Mouse (Mus musculus) small intestine, adult 2 months (tissue): ENCODE measurements around the gene Gm10142. TPM values are rescaled to one million over a fixed set of nuclear protein-coding genes. Genes with fewer than 3 reads are reported as not detected.
"Not testable (repeated sequence)": the region's sequence is repeated elsewhere in the genome, so short reads cannot be mapped to it uniquely, and the experiment has no call there.

Experiments
- H3K27ac ChIP-seq: fragments of 200-500 bp; 2 replicates; pipeline ENCODE4 v1.5.1; 2012; ENCODE audit warnings: low read depth, low read length, control low read depth, inconsistent platforms; ENCODE audit not compliant: insufficient read depth
- H3K27me3 ChIP-seq: fragments of 200-500 bp; 2 replicates; pipeline ENCODE4 v1.6.1; 2012; ENCODE audit warnings: mild to moderate bottlenecking, moderate library complexity, low read length, inconsistent platforms; ENCODE audit not compliant: control insufficient read depth, insufficient read depth
- H3K36me3 ChIP-seq: fragments of 200-500 bp; 2 replicates; pipeline ENCODE4 v1.6.1; 2012; ENCODE audit warnings: mild to moderate bottlenecking, low read length, control low read depth, inconsistent platforms; ENCODE audit not compliant: control insufficient read depth, insufficient read depth
- H3K4me1 ChIP-seq: fragments of 200-500 bp; 2 replicates; pipeline ENCODE4 v1.6.1; 2012; ENCODE audit warnings: low read length, inconsistent platforms, mixed read lengths; ENCODE audit not compliant: control insufficient read depth, insufficient read depth, insufficient read length
- H3K4me3 ChIP-seq: fragments of 200-500 bp; 2 replicates; pipeline ENCODE4 v1.5.1; 2012; ENCODE audit warnings: low read depth, mild to moderate bottlenecking, control low read depth, inconsistent platforms, low read length, moderate library complexity
- CTCF ChIP-seq: fragments of 200-500 bp; IDR thresholded peaks from 2 replicates; pipeline ENCODE4 v1.5.1; 2012; ENCODE audit warnings: low read depth, mild to moderate bottlenecking, control low read depth, inconsistent platforms, low read length, moderate library complexity, mixed read lengths; ENCODE audit not compliant: insufficient replicate concordance, insufficient read length; ENCODE audit errors: extremely low read depth
- POLR2A ChIP-seq: fragments of 200-500 bp; IDR thresholded peaks from 2 replicates; pipeline ENCODE4 v1.6.1; 2012; ENCODE audit warnings: low read depth, mild to moderate bottlenecking, control low read depth, inconsistent platforms, low read length, moderate library complexity
- WGBS: fragments of 180-500 bp; shearing (Covaris S2); methylation state at CpG from one replicate; pipeline ENCODE4 v1.1.7; 2018; 5-methylcytosine and 5-hydroxymethylcytosine counted together
- polyA plus RNA-seq: library from polyadenylated mRNA; depleted of rRNA; stranded (reverse); fragments of >200 nt; gene quantifications from 2 replicates; pipeline ENCODE4 v1.2.3, GENCODE M21; 2012; rRNA removed

The Gm10142 gene
- polyA plus RNA-seq, 1 experiment: 0.85 TPM

GRCm38 (mm10) chr10:77751254-77751653 lies 35.6 kb downstream of the Gm10142 start, which contains the start of gene Gm9736:
Gm9736 (minus strand) TSS chr10:77751354.
- H3K27ac ChIP-seq, H3K27me3 ChIP-seq, H3K4me3 ChIP-seq, H3K4me1 ChIP-seq, H3K36me3 ChIP-seq: not testable (repeated sequence)
- 60% methylated on average over 1 of the region's 1 CpGs for WGBS

- not testable (repeated sequence) for H3K4me1 ChIP-seq, H3K27ac ChIP-seq, H3K4me3 ChIP-seq, H3K27me3 ChIP-seq, H3K36me3 ChIP-seq
- 56% methylated on average over 3 of the region's 3 CpGs for WGBS
Measured at GRCm38 (mm10) chr10:77752312-77752711, 36.7 kb downstream of the Gm10142 start.

GRCm38 (mm10) chr10:77753448-77753847 lies 37.8 kb downstream of the Gm10142 start:
- no peak for TF ChIP-seq POLR2A
- no peak for TF ChIP-seq CTCF
- Histone ChIP-seq H3K27ac (no peak overlapping the region), H3K36me3 (no peaks in the 10 kb centered on the region), H3K4me1 (no peaks in the 10 kb centered on the region), H3K4me3 (no peak overlapping the region), H3K27me3 (no peaks in the 10 kb centered on the region)

GRCm38 (mm10) chr10:77759582-77759981 lies 44.0 kb downstream of the Gm10142 start, which contains the start of gene Gm3233:
Gm3233 (minus strand) TSS chr10:77759682.
- not testable (repeated sequence) for H3K4me3 ChIP-seq, H3K4me1 ChIP-seq, H3K36me3 ChIP-seq, H3K27ac ChIP-seq, H3K27me3 ChIP-seq
- WGBS: no CpG with 5 or more reads among the region's 1 CpGs

Other genes with a start within 250 kb of the Gm10142 start
- 20.4 and 36.4 TPM in 2 replicates for gene Fam207a, start 200.0 kb upstream of the Gm10142 start, polyA plus RNA-seq
- gene Itgb2, start 185.6 kb upstream of the Gm10142 start, polyA plus RNA-seq: 14.3 and 17.4 TPM in 2 replicates
- gene Pttg1ip, start 134.1 kb upstream of the Gm10142 start, polyA plus RNA-seq: 82.9 and 176 TPM in 2 replicates
- gene Sumo3, start 109.7 kb upstream of the Gm10142 start, polyA plus RNA-seq: 129 and 254 TPM in 2 replicates
- not detected in 2 replicates for gene Gm49325, start 109.6 kb upstream of the Gm10142 start, polyA plus RNA-seq
- 16.5 and 20.9 TPM in 2 replicates for gene Ube2g2, start 93.5 kb upstream of the Gm10142 start, polyA plus RNA-seq
- gene Tspear, start 29.2 kb upstream of the Gm10142 start, polyA plus RNA-seq: 0.11 and 0.33 TPM in 2 replicates
- not detected in 2 replicates for gene Gm19402, start 25.1 kb upstream of the Gm10142 start, polyA plus RNA-seq
- not detected in 2 replicates for gene Gm9508, start 18.6 kb upstream of the Gm10142 start, polyA plus RNA-seq
- gene Gm10272, start 9.2 kb upstream of the Gm10142 start, polyA plus RNA-seq: not detected in 2 replicates
- gene Gm10024, start 4.3 kb upstream of the Gm10142 start, polyA plus RNA-seq: not detected in 2 replicates
- not detected in 2 replicates for gene Krtap12-1, start 4.8 kb downstream of the Gm10142 start, polyA plus RNA-seq
- gene Gm10100, start 10.7 kb downstream of the Gm10142 start, polyA plus RNA-seq: not detected in 2 replicates
- gene Gm18596, start 26.8 kb downstream of the Gm10142 start, polyA plus RNA-seq: not detected in 2 replicates
- not detected in 2 replicates for gene Gm9736, start 35.5 kb downstream of the Gm10142 start, polyA plus RNA-seq
- gene Gm3233, start 43.9 kb downstream of the Gm10142 start, polyA plus RNA-seq: not detected in 2 replicates
- gene Gm3238, start 55.5 kb downstream of the Gm10142 start, polyA plus RNA-seq: not detected in 2 replicates
- gene Gm7138, start 61.1 kb downstream of the Gm10142 start, polyA plus RNA-seq: not detected in 2 replicates
- gene Gm3250, start 66.7 kb downstream of the Gm10142 start, polyA plus RNA-seq: not detected in 2 replicates
- gene Gm7137, start 72.4 kb downstream of the Gm10142 start, polyA plus RNA-seq: not detected in 2 replicates
- not detected in 2 replicates for gene Gm9639, start 79.3 kb downstream of the Gm10142 start, polyA plus RNA-seq
- gene Gm19668, start 83.3 kb downstream of the Gm10142 start, polyA plus RNA-seq: not detected in 2 replicates
- gene Gm9507, start 96.0 kb downstream of the Gm10142 start, polyA plus RNA-seq: not detected in 2 replicates
- gene Gm2696, start 98.9 kb downstream of the Gm10142 start, polyA plus RNA-seq: not detected in 2 replicates
- not detected in 2 replicates for gene Krtap10-4, start 111.3 kb downstream of the Gm10142 start, polyA plus RNA-seq
- gene Krtap10-10, start 120.1 kb downstream of the Gm10142 start, polyA plus RNA-seq: 0.09 TPM in 1 of 2 replicates, not detected in the other
- not detected in 2 replicates for gene Gm36176, start 131.0 kb downstream of the Gm10142 start, polyA plus RNA-seq
- not detected in 2 replicates for gene Gm10318, start 137.1 kb downstream of the Gm10142 start, polyA plus RNA-seq
- not detected in 2 replicates for gene Gm3285, start 146.2 kb downstream of the Gm10142 start, polyA plus RNA-seq
- gene Lrrc3, start 186.7 kb downstream of the Gm10142 start, polyA plus RNA-seq: 4.0 and 5.3 TPM in 2 replicates